Mouse (Mus musculus) forebrain, embryonic 11.5 days (tissue): ENCODE measurements around the gene Utp11. TPM values are rescaled to one million over a fixed set of nuclear protein-coding genes. Genes with fewer than 3 reads are reported as not detected.

Experiments
- ATAC-seq: fragments of 200-750 bp; cut with Nextera tagmentation; replicated peaks from 2 replicates; pipeline ENCODE4 v1.8.0; 2017; ENCODE audit warnings: moderate TSS enrichment; ENCODE audit not compliant: low FRiP score
- DNase-seq: peaks from one replicate; pipeline ENCODE4 v3.0.0-alpha.2; 2017; ENCODE audit warnings: low spot score
- H3K27ac ChIP-seq: fragments of 300-500 bp; sonication (generic); 2 replicates; pipeline ENCODE4 v1.5.1; 2014; ENCODE audit warnings: low read depth, low read length
- H3K27me3 ChIP-seq: fragments of 300-500 bp; sonication (generic); 2 replicates; pipeline ENCODE4 v1.6.1; 2014; ENCODE audit warnings: mild to moderate bottlenecking, low read length, mixed read lengths; ENCODE audit not compliant: control insufficient read depth, insufficient read depth
- H3K36me3 ChIP-seq: fragments of 300-500 bp; sonication (generic); 2 replicates; pipeline ENCODE4 v1.6.1; 2014; ENCODE audit warnings: mild to moderate bottlenecking, low read length, moderate library complexity, mixed read lengths; ENCODE audit not compliant: control insufficient read depth, insufficient read depth
- H3K4me1 ChIP-seq: fragments of 300-500 bp; sonication (generic); replicated peaks from 2 replicates; pipeline ENCODE4 v1.6.1; 2014; ENCODE audit warnings: low read length, mixed read lengths; ENCODE audit not compliant: control insufficient read depth, insufficient read depth
- H3K4me2 ChIP-seq: fragments of 300-500 bp; sonication (generic); 2 replicates; pipeline ENCODE4 v1.6.1; 2014; ENCODE audit warnings: low read depth, mild to moderate bottlenecking, low read length, moderate library complexity, mixed read lengths; ENCODE audit not compliant: severe bottlenecking
- H3K4me3 ChIP-seq: fragments of 300-500 bp; sonication (generic); 2 replicates; pipeline ENCODE4 v1.5.1; 2014; ENCODE audit warnings: low read depth, low read length
- H3K9ac ChIP-seq: fragments of 300-500 bp; sonication (generic); 2 replicates; pipeline ENCODE4 v1.6.1; 2014; ENCODE audit warnings: low read length
- H3K9me3 ChIP-seq: fragments of 300-500 bp; sonication (generic); 2 replicates; pipeline ENCODE4 v1.6.1; 2016; ENCODE audit warnings: low read length, mixed read lengths; ENCODE audit not compliant: control insufficient read depth
- WGBS: fragments of 180-500 bp; shearing (Covaris S2); extraction: QIAGEN DNeasy Blood & Tissue Kit; methylation state at CpG from one replicate; pipeline ENCODE4 v1.1.7; 2014; 5-methylcytosine and 5-hydroxymethylcytosine counted together
- polyA plus RNA-seq: library from polyadenylated mRNA; unstranded; fragments of >200 nt; fragmentation: Nextera tagmentation; extraction: Ambion mirVana; gene quantifications from 2 replicates; pipeline ENCODE4 v1.2.1, GENCODE M21; 2014

Gene Utp11
- polyA plus RNA-seq, 1 experiment from 2014 or later = 63.2 TPM

DNA sequence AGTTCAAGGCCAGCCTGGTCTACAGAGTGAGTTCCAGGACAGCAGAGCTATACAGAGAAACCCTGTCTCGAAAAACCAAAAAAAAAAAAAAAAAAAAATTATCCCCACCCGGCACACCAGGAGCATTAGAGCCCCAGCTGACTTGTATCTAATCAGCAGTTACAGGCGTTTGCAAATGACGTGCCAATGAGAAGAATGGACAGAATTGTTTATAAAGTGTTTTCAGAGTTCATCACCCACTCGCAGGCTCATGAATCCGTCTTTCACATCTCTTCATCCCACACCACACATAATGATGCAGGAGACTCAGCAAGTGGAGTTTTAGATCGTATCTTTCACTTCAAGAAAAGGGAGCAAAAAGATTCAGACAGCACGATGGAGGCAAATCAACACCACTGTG lies 7.9 kb downstream of the Utp11 start:
- Histone ChIP-seq H3K27ac (no peak overlapping the region), H3K4me1 (no peaks in the 10 kb centered on the region), H3K36me3 (peaks cover 2% of the 10 kb centered on the region; the same call in 1 of the 2 replicates), H3K4me2 (no peak overlapping the region), H3K27me3 (no peaks in the 10 kb centered on the region), H3K4me3 (no peak overlapping the region), H3K9me3 (no peaks in the 10 kb centered on the region), H3K9ac (no peak overlapping the region)
- ATAC-seq (no peak), DNase-seq (no peak)
- WGBS = 93% methylated on average over 8 of the region's 8 CpGs

DNA sequence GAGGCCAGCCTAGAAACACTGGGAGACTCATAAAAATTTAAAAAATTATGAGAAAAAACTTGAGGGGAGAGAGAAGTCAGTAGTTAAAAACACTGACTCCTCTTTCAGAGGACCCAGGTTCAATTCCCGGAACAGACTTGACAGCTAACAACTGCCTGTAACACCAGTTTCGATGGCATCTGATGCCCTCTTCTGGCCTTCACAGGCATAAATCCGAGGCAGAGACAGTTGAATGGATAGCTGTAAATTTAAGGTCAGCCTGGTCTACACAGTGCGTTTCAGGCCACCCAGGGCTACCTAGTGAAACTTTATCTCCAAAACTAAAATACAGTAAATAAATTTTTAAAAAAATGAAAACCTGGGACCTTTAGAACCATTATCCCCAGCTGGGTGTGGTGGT lies 8.4 kb downstream of the Utp11 start:
- no peak overlapping the region for H3K4me3 ChIP-seq
- no peak overlapping the region for H3K9ac ChIP-seq
- no peak overlapping the region for H3K27ac ChIP-seq
- no peaks in the 10 kb centered on the region for H3K27me3 ChIP-seq
- DNase-seq = no peak
- H3K36me3 ChIP-seq = peaks cover 2% of the 10 kb centered on the region; the same call in 1 of the 2 replicates
- WGBS = 85% methylated on average over 4 of the region's 4 CpGs
- ATAC-seq = no peak
- H3K4me2 ChIP-seq = no peak overlapping the region
- H3K9me3 ChIP-seq = no peaks in the 10 kb centered on the region
- H3K4me1 ChIP-seq = no peaks in the 10 kb centered on the region

DNA sequence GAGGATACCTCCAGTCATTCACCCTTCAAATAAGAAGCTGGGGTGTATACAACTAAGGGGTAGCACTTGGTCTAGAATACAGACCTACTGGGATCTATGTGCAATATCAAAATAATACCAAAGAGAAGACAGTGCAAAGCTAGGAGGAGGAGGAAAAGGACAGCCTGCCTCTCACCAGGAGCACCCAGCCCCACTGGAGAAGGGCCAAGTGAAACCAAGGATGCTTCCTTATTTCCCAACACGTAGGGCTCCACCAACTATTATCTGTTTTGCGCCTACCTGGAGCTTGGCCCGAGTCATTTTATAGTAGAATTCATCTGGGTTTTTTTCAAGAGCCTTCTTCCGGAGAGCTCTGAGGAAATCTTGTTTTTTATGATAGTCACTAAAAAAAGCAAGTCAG lies 9.9 kb downstream of the Utp11 start:
- DNase-seq (no peak), ATAC-seq (no peak)
- Histone ChIP-seq H3K9me3 (no peaks in the 10 kb centered on the region), H3K36me3 (peaks cover 2% of the 10 kb centered on the region; the same call in 1 of the 2 replicates), H3K27me3 (no peaks in the 10 kb centered on the region), H3K4me1 (no peaks in the 10 kb centered on the region), H3K4me3 (no peak overlapping the region), H3K27ac (no peak overlapping the region), H3K4me2 (no peak overlapping the region), H3K9ac (no peak overlapping the region)
- 88% methylated on average over 4 of the region's 4 CpGs for WGBS

DNA sequence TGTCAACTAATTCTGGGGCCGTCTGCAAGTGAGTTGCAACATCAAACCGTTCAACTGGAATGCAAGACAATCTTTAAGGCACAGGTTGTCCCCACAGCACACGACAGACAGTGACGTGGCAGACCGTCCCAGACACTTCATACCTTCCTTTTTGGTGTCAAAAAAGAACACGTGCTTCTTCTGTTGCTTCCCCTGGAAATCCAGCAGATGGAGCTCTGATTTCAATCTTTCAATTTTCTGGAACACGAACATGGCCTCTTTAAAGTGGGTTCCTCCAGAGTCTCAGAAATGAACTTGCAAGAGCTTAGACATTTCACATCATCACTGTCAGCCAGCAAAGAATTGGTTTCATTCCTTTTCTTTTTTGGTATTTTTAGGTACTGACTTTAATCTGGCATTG lies 11.1 kb downstream of the Utp11 start:
- Histone ChIP-seq H3K27me3 (no peaks in the 10 kb centered on the region), H3K9ac (no peak overlapping the region), H3K9me3 (no peaks in the 10 kb centered on the region), H3K4me2 (no peak overlapping the region), H3K36me3 (peaks cover 2% of the 10 kb centered on the region; the same call in 1 of the 2 replicates), H3K4me1 (no peaks in the 10 kb centered on the region), H3K4me3 (no peak overlapping the region), H3K27ac (no peak overlapping the region)
- DNase-seq = no peak
- 67% methylated on average over 7 of the region's 7 CpGs for WGBS
- no peak for ATAC-seq

- Histone ChIP-seq H3K27me3 (peaks cover 16% of the 10 kb centered on the region), H3K9me3 (no peaks in the 10 kb centered on the region), H3K9ac (no peak overlapping the region), H3K36me3 (no peaks in the 10 kb centered on the region; the same call in 1 of the 2 replicates), H3K4me2 (no peak overlapping the region), H3K27ac (no peak overlapping the region), H3K4me1 (peaks cover 15% of the 10 kb centered on the region), H3K4me3 (no peak overlapping the region)
- WGBS = 88% methylated on average over 6 of the region's 6 CpGs
- no peak for DNase-seq
- no peak for ATAC-seq
Measured at GRCm38 (mm10) chr4:124675958-124676357, 17.4 kb downstream of the Utp11 start.

DNA sequence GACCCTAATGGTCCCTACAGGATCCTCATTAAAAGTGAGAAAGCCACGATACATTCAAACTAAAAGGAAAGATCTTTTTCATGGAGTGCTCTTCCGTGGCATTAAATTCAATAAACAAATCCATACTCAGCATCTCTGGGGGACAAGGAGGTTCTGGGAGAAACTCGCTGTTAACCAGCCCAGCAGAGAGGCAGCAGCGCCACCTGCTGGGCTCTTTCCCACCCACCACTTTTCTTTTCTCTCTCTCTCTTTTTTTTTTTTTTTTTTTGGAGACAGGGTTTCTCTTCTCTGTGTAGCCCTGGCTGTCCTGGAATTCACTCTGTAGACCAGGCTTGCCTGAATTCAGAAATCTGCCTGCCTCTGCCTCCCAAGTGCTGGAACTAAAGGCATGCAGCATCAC lies 18.4 kb downstream of the Utp11 start:
- Histone ChIP-seq H3K36me3 (no peaks in the 10 kb centered on the region; the same call in 1 of the 2 replicates), H3K27ac (no peak overlapping the region), H3K4me2 (no peak overlapping the region), H3K4me3 (no peak overlapping the region), H3K9me3 (no peaks in the 10 kb centered on the region), H3K4me1 (peaks cover 17% of the 10 kb centered on the region), H3K27me3 (peaks cover 22% of the 10 kb centered on the region), H3K9ac (no peak overlapping the region)
- DNase-seq = peak; percentile 85
- no peak for ATAC-seq
- 3% methylated on average over 4 of the region's 4 CpGs for WGBS

- no peak overlapping the region for H3K27ac ChIP-seq
- DNase-seq = peak; percentile 61
- 53% methylated on average over 17 of the region's 17 CpGs for WGBS
- no peak overlapping the region for H3K4me2 ChIP-seq
- no peak overlapping the region for H3K4me3 ChIP-seq
- H3K4me1 ChIP-seq = peaks cover 17% of the 10 kb centered on the region
- H3K36me3 ChIP-seq = no peaks in the 10 kb centered on the region; the same call in 1 of the 2 replicates
- H3K9ac ChIP-seq = no peak overlapping the region
- no peak for ATAC-seq
- H3K27me3 ChIP-seq = peaks cover 22% of the 10 kb centered on the region
- no peaks in the 10 kb centered on the region for H3K9me3 ChIP-seq
Measured at GRCm38 (mm10) chr4:124674334-124675032, 18.9 kb downstream of the Utp11 start.

GRCm38 (mm10) chr4:124672347-124673320 lies 20.8 kb downstream of the Utp11 start:
- Histone ChIP-seq H3K27me3 (peaks cover 23% of the 10 kb centered on the region), H3K4me3 (peak overlapping the region; percentile 5; the same call in 1 of the 2 replicates)

More at GRCm38 (mm10) chr4:124672347-124673320, 20.8 kb downstream of the Utp11 start:
- H3K4me2 ChIP-seq = peak overlapping the region; percentile 46
- ATAC-seq (peak; percentile 70), DNase-seq (peak; percentile 87)
- H3K4me1 ChIP-seq = peaks cover 25% of the 10 kb centered on the region
- peak overlapping the region; percentile 41; the same call in 1 of the 2 replicates for H3K9ac ChIP-seq
- whole genome bisulfite sequencing = 2% methylated on average over 25 of the region's 31 CpGs
- no peaks in the 10 kb centered on the region; the same call in 1 of the 2 replicates for H3K36me3 ChIP-seq
- H3K9me3 ChIP-seq = no peaks in the 10 kb centered on the region
- H3K27ac ChIP-seq = no peak overlapping the region
